ENCODE assay signal across 15 mouse cellular contexts in the genomic region with DNA sequence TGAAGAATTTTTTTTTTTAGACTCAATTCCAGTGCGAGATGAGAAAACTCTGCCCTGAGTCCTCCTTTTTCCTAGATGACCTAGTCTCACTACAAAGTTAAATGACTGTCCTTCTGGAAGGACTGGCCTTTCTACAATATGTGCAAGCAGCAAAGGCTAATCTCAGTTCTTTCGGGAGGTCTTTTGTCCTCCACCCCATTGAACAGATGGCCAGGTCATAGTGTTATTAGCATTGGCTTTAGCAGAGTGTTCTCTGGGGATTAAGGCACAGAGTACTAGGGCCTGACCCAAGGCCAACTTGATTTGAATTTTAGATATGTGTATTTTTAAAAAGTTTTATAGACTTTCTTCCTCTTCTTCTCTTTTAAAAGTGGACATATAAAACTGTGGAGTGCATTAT.
DNase-seq lines count a peak whose midpoint lies in the region.
"Had no signal": no experiment of that assay in that cellular context is flagged by ENCODE, and none has a peak within 500 bp of the region (broad histone marks: within the 10 kb centered on the region; RNA-seq: fewer than 3 reads in every experiment).

No protein-coding gene starts in this region.

- peak; percentile 29 for DNase-seq in kidney, postnatal 14 days
- DNase-seq in kidney, postnatal 10 days, result no peak
- peak; percentile 40 for DNase-seq in embryo, embryonic 10.5 days (ENCODE audit: low spot score)
- peak; percentile 31 for DNase-seq in embryo, embryonic 11 days
- peak; percentile 53 for DNase-seq in retina, postnatal 1 day
- DNase-seq in urinary bladder, postnatal 25 days (ENCODE audit: low spot score), result no peak
- DNase-seq: adrenal gland, adult 8-10 months; adrenal gland, postnatal 25 days; cerebellum, adult 11-12 months; cerebellum, adult 8-10 months; cerebellum, postnatal 10 days; cerebellum, postnatal 36 days; gastrocnemius, adult 2 months; gastrocnemius, postnatal 14 days; heart, adult 11 months had no signal

Comparison
In these comparisons a context has a peak if more than half of its experiments do, and no peak if none do; other contexts are left out.
1. DNase-seq: peak in kidney, postnatal 14 days (single experiment), embryo, embryonic 10.5 days (single experiment), embryo, embryonic 11 days (single experiment) and retina, postnatal 1 day (single experiment); none in kidney, postnatal 10 days (single experiment) and urinary bladder, postnatal 25 days (single experiment).